In the genomic region with DNA sequence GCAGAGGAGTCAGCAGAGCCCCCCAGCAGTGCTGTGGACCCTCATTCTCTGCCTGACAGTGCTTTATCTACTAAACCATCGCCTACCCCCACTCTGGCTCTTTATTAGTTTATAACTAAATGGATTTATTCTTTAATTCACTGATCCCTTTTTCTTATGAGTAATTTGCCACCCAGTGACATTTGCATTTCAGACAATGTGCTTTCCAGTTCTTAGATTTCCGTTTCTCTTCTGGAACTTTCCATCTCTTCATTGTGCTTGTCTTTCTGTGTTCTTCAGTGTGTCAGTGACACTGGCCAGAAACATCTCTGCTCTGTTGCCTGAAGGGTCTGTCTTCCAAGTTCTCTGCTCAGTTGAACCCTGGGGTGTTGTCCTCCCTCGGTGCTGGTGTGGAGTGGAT, we compare ENCODE assay signal across 17 mouse cellular contexts. TPM values are rescaled to one million over a fixed set of nuclear protein-coding genes. Genes with fewer than 3 reads are reported as not detected.
DNase-seq lines count a peak whose midpoint lies in the region; ATAC-seq and TF ChIP-seq lines count a peak whose summit lies in the region.
"Had no signal": no experiment of that assay in that cellular context is flagged by ENCODE, and none has a peak within 500 bp of the region (broad histone marks: within the 10 kb centered on the region; RNA-seq: fewer than 3 reads in every experiment).

No protein-coding gene starts in this region.

- H3K27ac ChIP-seq in intestine, embryonic 14.5 days (ENCODE audit: low read depth) = peak overlapping the region; percentile 30; the same call in 1 of the 2 replicates
- H3K27ac ChIP-seq in intestine, postnatal 0 days (ENCODE audit: low read depth, low read length) = no peak overlapping the region
- 0 out of 2 replicates have a peak overlapping the region, but pooled peaks have one; percentile 47 for H3K27ac ChIP-seq in spleen, adult 2 months (ENCODE audit: insufficient read depth, low read length)
- peak overlapping the region; percentile 70 for H3K27ac ChIP-seq in limb, embryonic 15.5 days
- H3K27ac ChIP-seq: embryonic facial prominence, embryonic 12.5 days; heart, embryonic 15.5 days had no signal

- H3K4me1 ChIP-seq in intestine, embryonic 14.5 days (replicated peaks; ENCODE audit: control insufficient read depth, insufficient read depth, low read length) = peaks cover 7% of the 10 kb centered on the region
- no peaks in the 10 kb centered on the region for H3K4me1 ChIP-seq in intestine, postnatal 0 days (replicated peaks; ENCODE audit: control insufficient read depth, insufficient read depth, low read length)
- no peaks in the 10 kb centered on the region; the same call in 1 of the 2 replicates for H3K4me1 ChIP-seq in spleen, adult 2 months (ENCODE audit: control insufficient read depth, insufficient read depth, insufficient read length)
- peaks cover 42% of the 10 kb centered on the region for H3K4me1 ChIP-seq in limb, embryonic 15.5 days
- H3K4me1 ChIP-seq: heart, embryonic 15.5 days had no signal

- H3K4me3 ChIP-seq in intestine, embryonic 14.5 days (ENCODE audit: low read depth, low read length) = no peak overlapping the region
- no peak overlapping the region for H3K4me3 ChIP-seq in intestine, postnatal 0 days (ENCODE audit: low read depth, low read length)
- H3K4me3 ChIP-seq in spleen, adult 2 months (ENCODE audit: extremely low read depth, insufficient read depth, insufficient read length) = no peak overlapping the region
- H3K4me3 ChIP-seq in limb, embryonic 15.5 days = no peak overlapping the region
- H3K4me3 ChIP-seq: embryonic facial prominence, embryonic 12.5 days; heart, embryonic 15.5 days had no signal

- ATAC-seq in intestine, embryonic 14.5 days (replicated peaks; ENCODE audit: low FRiP score, low TSS enrichment, low read depth) = no peak
- no peak for ATAC-seq in intestine, postnatal 0 days
- ATAC-seq in limb, embryonic 15.5 days (ENCODE audit: insufficient number of reproducible peaks, low FRiP score, low TSS enrichment, low read depth) = no peak
- ATAC-seq: forebrain, embryonic 16.5 days; inflammation-experienced regulatory T-cells, adult 6 months; midbrain, embryonic 16.5 days had no signal

- 0 out of 2 replicates have a peak, but pooled peaks cover 3% of the 10 kb centered on the region for H3K36me3 ChIP-seq in intestine, embryonic 14.5 days (ENCODE audit: control insufficient read depth, insufficient read depth, low read length)
- no peaks in the 10 kb centered on the region for H3K36me3 ChIP-seq in intestine, postnatal 0 days (ENCODE audit: control insufficient read depth, insufficient read depth)
- H3K36me3 ChIP-seq in spleen, adult 2 months (ENCODE audit: control insufficient read depth, insufficient read depth, low read length) = peaks cover 14% of the 10 kb centered on the region
- peaks cover 10% of the 10 kb centered on the region for H3K36me3 ChIP-seq in limb, embryonic 15.5 days
- H3K36me3 ChIP-seq: heart, embryonic 15.5 days had no signal

- no peak overlapping the region for H3K4me2 ChIP-seq in intestine, embryonic 14.5 days (ENCODE audit: low read length)
- no peak overlapping the region for H3K4me2 ChIP-seq in intestine, postnatal 0 days (replicated peaks; ENCODE audit: low read depth)
- no peak overlapping the region for H3K4me2 ChIP-seq in limb, embryonic 15.5 days
- H3K4me2 ChIP-seq: embryonic facial prominence, embryonic 12.5 days; heart, embryonic 15.5 days; liver, embryonic 11.5 days; lung, embryonic 14.5 days had no signal

- no peak for TF ChIP-seq POLR2A in spleen, adult 2 months (IDR thresholded peaks at IDR 0.05; ENCODE audit: low read depth, low read length)

- 55% methylated on average over 3 of the region's 3 CpGs for WGBS in intestine, embryonic 14.5 days
- WGBS in intestine, postnatal 0 days = 74% methylated on average over 3 of the region's 3 CpGs
- 86% methylated on average over 3 of the region's 3 CpGs for WGBS in spleen, adult 2 months
- 66% methylated on average over 3 of the region's 3 CpGs for WGBS in limb, embryonic 15.5 days

- H3K9me3 ChIP-seq in intestine, embryonic 14.5 days (ENCODE audit: control insufficient read depth, low read length) = no peaks in the 10 kb centered on the region
- no peaks in the 10 kb centered on the region for H3K9me3 ChIP-seq in intestine, postnatal 0 days (ENCODE audit: control insufficient read depth)
- H3K9me3 ChIP-seq in limb, embryonic 15.5 days = no peaks in the 10 kb centered on the region
- H3K9me3 ChIP-seq: embryonic facial prominence, embryonic 12.5 days; heart, embryonic 15.5 days had no signal

- TF ChIP-seq CTCF in intestine, postnatal 0 days (IDR thresholded peaks at IDR 0.05; ENCODE audit: low read depth) = no peak
- TF ChIP-seq CTCF in spleen, adult 2 months (IDR thresholded peaks at IDR 0.05; ENCODE audit: extremely low read depth, insufficient read depth, insufficient read length, insufficient replicate concordance) = no peak

- no peak for DNase-seq in intestine, embryonic 14.5 days (ENCODE audit: low spot score)
- no peak for DNase-seq in spleen, adult 2 months (ENCODE audit: low read depth in 1 of 2, low spot score in 2 of 2)
- DNase-seq in spleen, adult 12 weeks (ENCODE audit: low spot score) = no peak
- no peak for DNase-seq in cerebellum, postnatal 25 days
- DNase-seq in right cerebral cortex, postnatal 36 days (ENCODE audit: low spot score in 2 of 2) = no peak
- DNase-seq: cerebellum, adult 8-10 months; lung, embryonic 14.5 days; lung, postnatal 36 days; right cerebral cortex, adult 18-20 months had no signal

- H3K27me3 ChIP-seq in intestine, embryonic 14.5 days (replicated peaks; ENCODE audit: control insufficient read depth, insufficient read depth, low read length) = no peaks in the 10 kb centered on the region
- H3K27me3 ChIP-seq in intestine, postnatal 0 days (replicated peaks; ENCODE audit: control insufficient read depth, insufficient read depth, low read length) = no peaks in the 10 kb centered on the region
- H3K27me3 ChIP-seq in spleen, adult 2 months (ENCODE audit: control insufficient read depth, insufficient read depth, low read length) = no peaks in the 10 kb centered on the region
- H3K27me3 ChIP-seq in limb, embryonic 15.5 days = no peaks in the 10 kb centered on the region
- H3K27me3 ChIP-seq: embryonic facial prominence, embryonic 12.5 days; heart, embryonic 15.5 days had no signal

- H3K9ac ChIP-seq in intestine, embryonic 14.5 days (ENCODE audit: low read length) = no peak overlapping the region
- no peak overlapping the region for H3K9ac ChIP-seq in intestine, postnatal 0 days (ENCODE audit: low read depth, low read length)
- no peak overlapping the region for H3K9ac ChIP-seq in limb, embryonic 15.5 days
- H3K9ac ChIP-seq: embryonic facial prominence, embryonic 12.5 days; heart, embryonic 15.5 days; lung, embryonic 14.5 days had no signal

RNA-seq across cellular contexts. Expression of a gene that starts 25.4 kb away (rescaled TPM):
- polyA plus RNA-seq in intestine, embryonic 14.5 days (2014; fragmentation: Nextera tagmentation; extraction: Ambion mirVana) = 5.3 and 5.5 TPM in 2 replicates
- 2.4 and 2.9 TPM in 2 replicates for polyA plus RNA-seq in intestine, postnatal 0 days (2015; fragmentation: Nextera tagmentation; extraction: Ambion mirVana)
- polyA plus RNA-seq in spleen, adult 2 months (2012; rRNA removed) = 5.2 and 8.9 TPM in 2 replicates
- 6.4 and 6.9 TPM in 2 replicates for polyA plus RNA-seq in limb, embryonic 15.5 days (2015; fragmentation: Nextera tagmentation; extraction: Ambion mirVana)

RNA-seq across cellular contexts. Expression of a gene that starts 46.1 kb away (rescaled TPM):
- 68.4 and 70.0 TPM in 2 replicates for polyA plus RNA-seq in intestine, embryonic 14.5 days (2014; fragmentation: Nextera tagmentation; extraction: Ambion mirVana)
- polyA plus RNA-seq in intestine, postnatal 0 days (2015; fragmentation: Nextera tagmentation; extraction: Ambion mirVana) = 28.7 and 29.3 TPM in 2 replicates
- polyA plus RNA-seq in spleen, adult 2 months (2012; rRNA removed) = 10.9 and 15.5 TPM in 2 replicates
- 119 and 123 TPM in 2 replicates for polyA plus RNA-seq in limb, embryonic 15.5 days (2015; fragmentation: Nextera tagmentation; extraction: Ambion mirVana)

RNA-seq across cellular contexts. Expression of a gene that starts 52.4 kb away (rescaled TPM):
- 22.3 and 24.7 TPM in 2 replicates for polyA plus RNA-seq in intestine, embryonic 14.5 days (2014; fragmentation: Nextera tagmentation; extraction: Ambion mirVana)
- polyA plus RNA-seq in intestine, postnatal 0 days (2015; fragmentation: Nextera tagmentation; extraction: Ambion mirVana) = 21.1 and 21.9 TPM in 2 replicates
- 16.4 and 17.6 TPM in 2 replicates for polyA plus RNA-seq in spleen, adult 2 months (2012; rRNA removed)
- 30.6 and 31.8 TPM in 2 replicates for polyA plus RNA-seq in limb, embryonic 15.5 days (2015; fragmentation: Nextera tagmentation; extraction: Ambion mirVana)
